Mouse (Mus musculus) heart, embryonic 14.5 days (tissue): Measurements from ENCODE around the gene Sva. TPM values are rescaled to one million over a fixed set of nuclear protein-coding genes. Genes with fewer than 3 reads are reported as not detected.

Source experiments
- ATAC-seq: fragments of 200-750 bp; cut with Nextera tagmentation; 2 replicates; pipeline ENCODE4 v1.8.0; 2017; ENCODE audit warnings: low read depth, moderate TSS enrichment; ENCODE audit not compliant: insufficient number of reproducible peaks, insufficient read depth, low FRiP score
- H3K27ac ChIP-seq, 2 experiments: fragments of 200-500 bp in 1 of 2; fragments of 300-500 bp in 1 of 2; sonication (generic) in 1 of 2; replicated peaks in 1 of 2; 2 replicates each; pipeline ENCODE4 v1.5.1; 2012 to 2014; ENCODE audit warnings: low read depth in 2 of 2, low read length in 2 of 2, control low read depth in 1 of 2, mild to moderate bottlenecking in 1 of 2, mixed read lengths in 1 of 2; ENCODE audit not compliant: control insufficient read depth in 1 of 2, insufficient read depth in 1 of 2
- H3K27me3 ChIP-seq: fragments of 300-500 bp; sonication (generic); 2 replicates; pipeline ENCODE4 v1.6.1; 2014; ENCODE audit warnings: mild to moderate bottlenecking, low read length, control low read depth; ENCODE audit not compliant: control insufficient read depth, insufficient read depth
- H3K36me3 ChIP-seq: fragments of 300-500 bp; sonication (generic); 2 replicates; pipeline ENCODE4 v1.6.1; 2014; ENCODE audit warnings: mild to moderate bottlenecking, control low read depth, low read length, mixed read lengths; ENCODE audit not compliant: control insufficient read depth, insufficient read depth
- H3K4me1 ChIP-seq, 2 experiments: fragments of 200-500 bp in 1 of 2; fragments of 300-500 bp in 1 of 2; sonication (generic) in 1 of 2; 2 replicates each; pipeline ENCODE4 v1.6.1; 2012 to 2014; ENCODE audit warnings: low read length in 2 of 2, control low read depth in 1 of 2, mixed read lengths in 1 of 2; ENCODE audit not compliant: control insufficient read depth in 2 of 2, insufficient read depth in 2 of 2
- H3K4me2 ChIP-seq: fragments of 300-500 bp; sonication (generic); 2 replicates; pipeline ENCODE4 v1.6.1; 2014; ENCODE audit warnings: mild to moderate bottlenecking, low read length
- H3K4me3 ChIP-seq, 2 experiments: fragments of 200-500 bp in 1 of 2; fragments of 300-500 bp in 1 of 2; sonication (generic) in 1 of 2; 2 replicates each; pipeline ENCODE4 v1.5.1; 2012 to 2014; ENCODE audit warnings: low read length in 2 of 2, mild to moderate bottlenecking in 2 of 2, control low read depth in 1 of 2, low read depth in 1 of 2, moderate library complexity in 1 of 2; ENCODE audit not compliant: control insufficient read depth in 1 of 2, insufficient read depth in 1 of 2
- H3K9ac ChIP-seq: fragments of 300-500 bp; sonication (generic); 2 replicates; pipeline ENCODE4 v1.6.1; 2014; ENCODE audit warnings: mild to moderate bottlenecking, low read length
- H3K9me3 ChIP-seq: fragments of 300-500 bp; sonication (generic); 2 replicates; pipeline ENCODE4 v1.6.1; 2016; ENCODE audit warnings: low read length, control low read depth; ENCODE audit not compliant: control insufficient read depth
- polyA plus RNA-seq: library from polyadenylated mRNA; unstranded; fragments of >200 nt; fragmentation: Nextera tagmentation; extraction: Ambion mirVana; gene quantifications from 2 replicates; pipeline ENCODE4 v1.2.1, GENCODE M21; 2014

Gene Sva
- not detected in 2 replicates for polyA plus RNA-seq

DNA sequence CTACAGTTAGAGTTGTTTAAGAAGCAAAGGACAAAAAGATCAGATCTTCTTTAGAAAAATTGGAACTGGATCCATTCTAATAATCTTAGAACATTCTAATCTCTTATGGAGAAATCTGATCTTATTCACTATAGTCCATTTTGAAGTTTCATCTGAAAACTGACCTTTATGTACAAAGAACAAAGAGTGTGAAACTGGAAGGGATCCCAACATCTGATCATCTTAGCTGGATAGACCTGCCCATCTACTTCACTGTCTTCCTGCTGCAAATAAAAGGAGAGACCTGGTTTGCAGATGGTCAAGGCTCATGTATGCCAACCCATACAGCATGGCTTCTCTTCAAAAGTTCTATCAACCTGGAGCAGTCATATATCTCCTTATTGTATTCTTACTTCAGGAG, at the start of gene Sva:
Gene Sva, plus strand, starts transcription at position 301 of the 400 bp plus-strand sequence.
- Histone ChIP-seq H3K27me3 (no peaks in the 10 kb centered on the region), H3K36me3 (no peaks in the 10 kb centered on the region), H3K4me3 (no peak within 1 kb of the TSS), H3K27ac (no peak within 1 kb of the TSS), H3K9me3 (no peaks in the 10 kb centered on the region), H3K9ac (no peak within 1 kb of the TSS), H3K4me2 (no peak within 1 kb of the TSS), H3K4me1 (no peaks in the 10 kb centered on the region)
- no peak for ATAC-seq

Other genes with a start within 250 kb of the Sva start
- not detected in 2 replicates for gene Pip, start 190.9 kb upstream of the Sva start, polyA plus RNA-seq
- gene Sval2, start 185.4 kb upstream of the Sva start, polyA plus RNA-seq, result not detected in 2 replicates
- gene Sval1, start 86.8 kb upstream of the Sva start, polyA plus RNA-seq, result not detected in 2 replicates
- gene Sval3, start 70.3 kb upstream of the Sva start, polyA plus RNA-seq, result not detected in 2 replicates
- not detected in 2 replicates for gene Tas2r139, start 102.5 kb downstream of the Sva start, polyA plus RNA-seq
- gene Tas2r144, start 176.9 kb downstream of the Sva start, polyA plus RNA-seq, result not detected in 2 replicates
- gene Gstk1, start 207.5 kb downstream of the Sva start, polyA plus RNA-seq, result 12.5 and 14.5 TPM in 2 replicates
- gene Tmem139, start 223.6 kb downstream of the Sva start, polyA plus RNA-seq, result 0.23 TPM in 1 of 2 replicates, not detected in the other
- 30.5 and 30.8 TPM in 2 replicates for gene Casp2, start 226.6 kb downstream of the Sva start, polyA plus RNA-seq
- 0.40 and 0.86 TPM in 2 replicates for gene Clcn1, start 248.3 kb downstream of the Sva start, polyA plus RNA-seq